Mouse (Mus musculus) MEL (cell line): ENCODE measurements around the gene A330070K13Rik. TPM values are rescaled to one million over a fixed set of nuclear protein-coding genes. Genes with fewer than 3 reads are reported as not detected.

ENCODE experiments used
- DNase-seq: peaks from one replicate; pipeline ENCODE4 v3.0.0; 2011; ENCODE audit warnings: low read depth, low spot score
- H3K27ac ChIP-seq: 2 replicates; pipeline ENCODE4 v1.5.1; 2012; ENCODE audit warnings: low read depth, mild to moderate bottlenecking, control low read depth, low read length, moderate library complexity; ENCODE audit not compliant: control insufficient read depth
- H3K27me3 ChIP-seq, 2 experiments: fragments of 150-350 bp in 1 of 2; sonication (generic) in 1 of 2; 2 replicates each; pipeline ENCODE4 v1.6.1; 2012; ENCODE audit warnings: low read length in 2 of 2, mild to moderate bottlenecking in 2 of 2, improper control_type of control experiment in 1 of 2, moderate library complexity in 1 of 2; ENCODE audit not compliant: insufficient read depth in 2 of 2, control insufficient read depth in 1 of 2
- H3K36me3 ChIP-seq, 2 experiments: 2 replicates each; pipeline ENCODE4 v1.6.1; 2012 to 2014; ENCODE audit warnings: low read length in 2 of 2, improper control_type of control experiment in 1 of 2, inconsistent platforms in 1 of 2, mild to moderate bottlenecking in 1 of 2; ENCODE audit not compliant: insufficient read depth in 2 of 2, control insufficient read depth in 1 of 2
- H3K4me1 ChIP-seq, 2 experiments: fragments of 150-350 bp in 1 of 2; sonication (generic) in 1 of 2; 2 replicates each; pipeline ENCODE4 v1.6.1; 2012; ENCODE audit warnings: low read length in 2 of 2, improper control_type of control experiment in 1 of 2, mild to moderate bottlenecking in 1 of 2; ENCODE audit not compliant: insufficient read depth in 2 of 2, control insufficient read depth in 1 of 2
- H3K4me3 ChIP-seq, 2 experiments: fragments of 150-350 bp in 1 of 2; sonication (generic) in 1 of 2; 2 replicates each; pipeline ENCODE4 v1.5.1; 2012; ENCODE audit warnings: low read depth in 2 of 2, low read length in 2 of 2, mild to moderate bottlenecking in 2 of 2, moderate library complexity in 2 of 2, control low read depth in 1 of 2, improper control_type of control experiment in 1 of 2; ENCODE audit not compliant: control insufficient read depth in 1 of 2, insufficient read depth in 1 of 2
- H3K79me2 ChIP-seq: 2 replicates; pipeline ENCODE4 v1.6.1; 2012; ENCODE audit warnings: mild to moderate bottlenecking, low read length, moderate library complexity; ENCODE audit not compliant: control insufficient read depth, poor library complexity, insufficient read depth
- H3K9ac ChIP-seq: 2 replicates; pipeline ENCODE4 v1.6.1; 2012; ENCODE audit warnings: low read depth, mild to moderate bottlenecking, control low read depth, low read length, moderate library complexity; ENCODE audit not compliant: control insufficient read depth, poor library complexity, severe bottlenecking
- H3K9me3 ChIP-seq: fragments of 150-350 bp; sonication (generic); replicated peaks from 2 replicates; pipeline ENCODE4 v1.6.1; 2012; ENCODE audit warnings: mild to moderate bottlenecking, low read length, improper control_type of control experiment, moderate library complexity; ENCODE audit not compliant: insufficient read depth
- BHLHE40 ChIP-seq: IDR thresholded peaks from 2 replicates; pipeline ENCODE4 v1.6.1; 2012; ENCODE audit warnings: low read depth, mild to moderate bottlenecking, inconsistent platforms, low read length, improper control_type of control experiment, borderline replicate concordance
- CHD1 ChIP-seq: IDR thresholded peaks from 2 replicates; pipeline ENCODE4 v1.6.1; 2012; ENCODE audit warnings: low read depth, mild to moderate bottlenecking, inconsistent platforms, low read length, improper control_type of control experiment
- KAT2A ChIP-seq: conservative IDR thresholded peaks from 2 replicates; pipeline ENCODE4 v1.6.1; 2012; ENCODE audit warnings: low read depth, low read length, improper control_type of control experiment, inconsistent platforms
- MAFK ChIP-seq: IDR thresholded peaks from 2 replicates; pipeline ENCODE4 v1.6.1; 2011; ENCODE audit warnings: low read depth, mild to moderate bottlenecking, low read length, improper control_type of control experiment, borderline replicate concordance
- MAX ChIP-seq: IDR thresholded peaks from 2 replicates; pipeline ENCODE4 v1.6.1; 2011; ENCODE audit warnings: low read length, improper control_type of control experiment
- MAZ ChIP-seq: IDR thresholded peaks from 2 replicates; pipeline ENCODE4 v1.6.1; 2012; ENCODE audit warnings: low read depth, mild to moderate bottlenecking, inconsistent platforms, low read length, improper control_type of control experiment
- MXI1 ChIP-seq: IDR thresholded peaks from 2 replicates; pipeline ENCODE4 v1.6.1; 2011; ENCODE audit warnings: mild to moderate bottlenecking, low read depth, low read length, improper control_type of control experiment
- MYB ChIP-seq: IDR thresholded peaks from 2 replicates; pipeline ENCODE4 v1.6.1; 2011; ENCODE audit warnings: mild to moderate bottlenecking, low read depth, low read length, improper control_type of control experiment
- NELFE ChIP-seq: IDR thresholded peaks from 2 replicates; pipeline ENCODE4 v1.6.1; 2011; ENCODE audit warnings: low read depth, low read length, improper control_type of control experiment
- NRF1 ChIP-seq: IDR thresholded peaks from 2 replicates; pipeline ENCODE4 v1.6.1; 2014; ENCODE audit warnings: low read depth, mild to moderate bottlenecking, inconsistent platforms, low read length, improper control_type of control experiment, moderate library complexity; ENCODE audit not compliant: poor library complexity, insufficient read depth, severe bottlenecking
- RCOR1 ChIP-seq: IDR thresholded peaks from 2 replicates; pipeline ENCODE4 v1.6.1; 2012; ENCODE audit warnings: low read depth, mild to moderate bottlenecking, inconsistent platforms, low read length, improper control_type of control experiment
- SMC3 ChIP-seq: IDR thresholded peaks from 2 replicates; pipeline ENCODE4 v1.6.1; 2011; ENCODE audit warnings: low read depth, low read length, improper control_type of control experiment
- TAL1 ChIP-seq: IDR thresholded peaks from 2 replicates; pipeline ENCODE4 v1.6.1; 2012; ENCODE audit warnings: mild to moderate bottlenecking, inconsistent platforms, low read length, moderate library complexity, mixed read lengths
- USF1 ChIP-seq: IDR thresholded peaks from 2 replicates; pipeline ENCODE4 v1.6.1; 2014; ENCODE audit warnings: low read depth, mild to moderate bottlenecking, inconsistent platforms, low read length, improper control_type of control experiment, moderate library complexity
- ZNF384 ChIP-seq: IDR thresholded peaks from 2 replicates; pipeline ENCODE4 v1.6.1; 2012; ENCODE audit warnings: low read depth, mild to moderate bottlenecking, inconsistent platforms, low read length, improper control_type of control experiment
- polyA plus RNA-seq, 2 experiments: library from polyadenylated mRNA; stranded (reverse) in 1 of 2; unstranded in 1 of 2; fragments of >175 nt in 1 of 2; fragments of >200 nt in 1 of 2; gene quantifications; 2 replicates each; pipeline versions ENCODE4 v1.2.1 to v1.2.4; 2012; ENCODE audit warnings: low replicate concordance in 2 of 2, low read depth in 1 of 2; ENCODE audit not compliant: insufficient read length in 2 of 2, insufficient read depth in 1 of 2, missing spikeins in 1 of 2
- total RNA-seq: library from RNA; depleted of rRNA; stranded (reverse); fragments of 300-350 nt; gene quantifications from 2 replicates; pipeline ENCODE4 v1.2.3, GENCODE M21; 2012

A330070K13Rik gene
- total and polyA plus RNA-seq, 3 experiments: not detected

DNA sequence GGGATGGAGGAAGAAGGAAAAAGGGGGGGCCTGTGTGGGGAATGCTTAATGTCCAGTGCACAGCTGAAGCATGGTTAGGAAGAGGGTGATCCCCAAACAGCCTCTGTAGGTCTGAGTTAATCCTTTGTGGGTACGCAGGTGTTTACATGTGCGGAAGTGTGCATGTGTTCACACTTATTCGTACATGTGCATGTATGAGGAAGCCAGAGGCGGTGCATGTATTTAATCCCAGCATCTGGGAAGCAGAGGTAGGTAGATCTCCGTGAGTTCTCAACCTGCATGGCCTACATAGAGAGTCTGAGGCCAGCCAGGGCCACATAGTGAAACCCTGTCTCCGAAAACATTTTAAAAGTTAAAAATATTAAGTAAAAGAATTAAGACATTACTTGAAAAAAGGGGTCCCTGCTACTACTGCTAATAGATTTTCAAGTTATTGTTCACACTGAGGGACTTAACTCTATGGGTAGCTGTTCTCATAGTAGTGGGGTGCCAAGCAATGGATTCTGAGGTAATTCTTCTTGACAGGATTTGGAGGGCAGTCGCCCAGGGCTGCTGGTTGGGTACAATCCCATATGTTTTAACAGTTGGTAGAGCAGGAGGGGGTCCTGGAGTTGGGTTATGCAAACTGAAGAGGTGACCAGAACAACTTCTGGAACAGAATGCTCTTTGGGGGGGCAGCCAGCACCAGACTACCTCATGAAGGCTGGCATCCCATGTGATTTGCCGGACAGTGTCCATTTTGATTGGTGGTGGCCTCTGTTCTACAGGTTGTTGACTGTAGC lies 15.9 kb upstream of the A330070K13Rik start:
- DNase-seq: no peak
- Histone ChIP-seq H3K9ac (no peak overlapping the region), H3K9me3 (no peaks in the 10 kb centered on the region), H3K27me3 (no peaks in the 10 kb centered on the region), H3K79me2 (no peaks in the 10 kb centered on the region; the same call in 1 of the 2 replicates), H3K36me3 (no peaks in the 10 kb centered on the region), H3K27ac (no peak overlapping the region), H3K4me1 (no peaks in the 10 kb centered on the region), H3K4me3 (no peak overlapping the region)
- TF ChIP-seq CHD1 (no peak), TAL1 (no peak), KAT2A (no peak), RCOR1 (no peak), BHLHE40 (no peak), MAZ (no peak), MAFK (no peak), MXI1 (no peak), MAX (no peak), NELFE (no peak)

DNA sequence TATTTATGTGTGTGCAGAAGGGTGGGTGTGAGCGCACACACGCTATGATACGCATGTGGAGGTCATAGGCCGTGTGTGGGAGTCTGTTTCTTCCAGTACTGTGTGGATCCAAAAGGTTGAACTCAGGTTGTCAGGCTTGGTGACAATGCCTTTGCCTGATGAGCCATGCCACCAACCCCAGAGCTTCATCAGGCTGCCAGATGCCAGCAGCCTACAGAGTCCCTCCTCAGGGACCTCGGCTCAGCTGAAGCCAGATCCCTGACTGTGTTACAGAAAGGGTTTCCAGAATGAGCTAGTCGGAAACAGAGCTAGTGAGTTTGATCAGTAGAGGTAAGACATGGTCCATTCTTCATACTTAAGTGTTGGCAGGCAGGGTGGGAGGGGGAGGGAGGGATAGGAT lies 10.7 kb upstream of the A330070K13Rik start:
- no peaks in the 10 kb centered on the region for H3K4me1 ChIP-seq
- H3K4me3 ChIP-seq: no peak overlapping the region
- TF ChIP-seq MAX (no peak), MYB (no peak), ZNF384 (no peak), USF1 (no peak), MAFK (no peak), NRF1 (no peak), RCOR1 (no peak), SMC3 (no peak)
- TF ChIP-seq, all 39 proteins: peak for 0
- H3K9me3 ChIP-seq: no peaks in the 10 kb centered on the region
- H3K36me3 ChIP-seq: no peaks in the 10 kb centered on the region
- no peak overlapping the region for H3K27ac ChIP-seq
- no peak for DNase-seq
- H3K9ac ChIP-seq: no peak overlapping the region
- H3K79me2 ChIP-seq: no peaks in the 10 kb centered on the region; the same call in 1 of the 2 replicates
- no peaks in the 10 kb centered on the region for H3K27me3 ChIP-seq
